Mouse (Mus musculus) CH12F3 (cell line): ENCODE data around the gene Hsd17b14.
"Not testable (repeated sequence)": the region's sequence is repeated elsewhere in the genome, so short reads cannot be mapped to it uniquely, and the experiment has no call there.

Source experiments
- in situ Hi-C: fragments of 300-500 bp; cut with MboI; formaldehyde crosslinking; loops from 2 replicates; pipeline ENCODE4 v1.14.3; 2020; ENCODE audit warnings: low sequenced_read_pairs

The Hsd17b14 gene

GRCm38 (mm10) chr7:45527169-45527568 lies 27.5 kb upstream of the Hsd17b14 start:
- in situ Hi-C loops, result not testable (repeated sequence)

DNA sequence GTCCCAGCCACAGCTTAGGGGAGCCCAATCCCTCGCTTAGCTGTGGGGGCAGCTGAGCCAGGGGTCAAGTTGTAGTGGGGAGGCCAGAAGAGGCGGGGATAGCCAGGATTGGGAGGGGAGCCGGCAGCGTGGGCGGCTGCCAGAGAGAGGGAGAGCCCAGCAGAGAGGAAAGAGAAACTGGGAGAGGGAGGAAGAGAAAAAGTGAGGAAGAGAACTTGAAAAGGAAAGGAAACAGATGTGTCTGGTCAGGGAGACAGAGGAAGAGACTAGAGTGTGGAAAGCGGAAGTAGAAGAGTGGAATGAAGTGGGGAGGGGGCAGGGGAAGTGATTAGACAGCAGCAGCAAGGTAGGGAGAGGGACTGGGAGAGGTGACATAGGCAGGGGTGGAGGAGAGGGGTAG lies 25.2 kb upstream of the Hsd17b14 start:
- in situ Hi-C loops, result no loop called here

DNA sequence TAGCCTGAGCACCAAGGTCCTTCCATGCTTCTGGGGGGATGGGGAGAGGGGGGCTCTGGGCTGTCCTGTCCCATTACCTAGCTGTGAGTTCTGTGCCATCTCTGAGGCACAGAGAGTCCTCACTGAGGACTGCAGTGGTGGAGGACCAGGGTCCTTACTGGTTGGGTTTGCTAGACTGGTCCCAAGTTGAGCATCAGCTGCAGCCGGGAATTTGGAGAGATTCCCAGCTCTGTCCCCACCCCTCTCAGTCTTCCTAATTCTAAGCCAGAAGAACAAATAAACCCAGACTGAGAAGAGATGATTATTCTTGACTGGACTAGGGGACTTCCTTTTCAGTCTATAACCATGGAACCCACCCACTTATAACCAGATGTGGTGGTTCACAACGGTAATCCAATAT lies 24.1 kb upstream of the Hsd17b14 start:
- in situ Hi-C loops, result no loop called here

- in situ Hi-C loops, result no loop called here
Observed at GRCm38 (mm10) chr7:45535676-45536075, 19.0 kb upstream of the Hsd17b14 start.

- in situ Hi-C loops, result no loop called here
Observed at GRCm38 (mm10) chr7:45537602-45538001, 17.1 kb upstream of the Hsd17b14 start.

DNA sequence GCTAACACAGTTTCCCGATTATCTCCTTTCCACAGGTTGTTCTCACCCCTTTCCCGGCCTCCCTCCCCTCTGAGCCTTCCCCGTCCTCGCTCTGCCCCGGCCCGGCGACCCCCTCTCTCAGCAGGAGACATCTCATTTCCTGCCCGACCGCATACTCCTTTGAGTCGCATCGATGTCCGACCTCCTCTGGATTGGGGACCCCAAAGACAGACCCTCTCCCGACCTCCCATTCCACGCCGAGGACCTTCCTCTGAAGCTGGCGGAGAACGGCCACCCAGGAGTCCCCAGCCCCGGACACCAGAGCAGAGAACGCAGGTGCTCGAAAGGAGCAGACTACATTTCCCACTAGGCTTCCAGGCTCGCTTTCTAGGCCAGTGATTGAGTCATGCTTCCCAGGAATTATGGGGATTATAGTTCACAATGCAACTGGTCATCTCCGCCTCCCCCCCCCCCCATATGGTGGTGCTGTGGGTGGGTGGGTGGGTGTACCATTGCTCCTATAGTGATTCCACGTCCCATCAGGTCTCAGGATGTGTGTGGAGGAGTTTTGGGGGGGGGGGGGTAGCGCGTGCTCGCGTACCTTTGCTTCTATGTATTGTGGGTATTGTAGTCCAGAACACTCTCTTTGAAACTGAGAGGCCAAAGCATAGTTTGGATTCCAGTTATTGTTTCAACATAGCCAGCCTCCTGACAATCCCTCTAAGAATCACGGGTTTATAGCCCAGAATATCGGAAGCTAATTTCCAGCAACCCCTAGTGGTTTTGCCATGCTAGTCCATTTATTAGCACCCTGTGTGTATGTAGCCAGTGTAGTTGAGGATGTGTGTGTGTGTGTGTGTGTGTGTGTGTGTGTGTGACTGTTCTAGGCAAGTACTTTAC lies 16.3 kb upstream of the Hsd17b14 start:
- in situ Hi-C loops, result no loop called here

- in situ Hi-C loops, result no loop called here
Observed at GRCm38 (mm10) chr7:45539095-45539494, 15.6 kb upstream of the Hsd17b14 start.

DNA sequence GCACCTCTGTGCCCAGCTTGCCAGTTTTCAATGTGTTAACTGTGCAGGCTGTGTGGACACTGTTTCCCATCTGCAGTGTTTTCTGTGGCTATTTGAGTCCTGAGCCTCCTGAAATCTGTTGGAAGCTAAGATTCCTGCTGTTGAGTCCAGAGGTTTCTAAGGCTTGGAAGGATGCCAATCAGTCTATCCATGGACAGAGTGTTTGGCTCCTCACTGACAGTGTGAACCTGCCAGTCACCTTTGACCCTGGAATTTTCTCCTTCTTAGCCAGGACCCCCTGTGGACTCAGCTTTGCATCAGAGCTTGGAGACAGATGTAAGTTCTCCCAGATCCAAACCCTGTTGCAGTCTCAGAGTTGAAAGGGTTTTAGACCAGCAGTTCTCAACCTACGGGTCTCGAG lies 14.5 kb upstream of the Hsd17b14 start:
- in situ Hi-C loops, result no loop called here

GRCm38 (mm10) chr7:45544525-45544924 lies 10.2 kb upstream of the Hsd17b14 start:
- in situ Hi-C loops, result no loop called here

DNA sequence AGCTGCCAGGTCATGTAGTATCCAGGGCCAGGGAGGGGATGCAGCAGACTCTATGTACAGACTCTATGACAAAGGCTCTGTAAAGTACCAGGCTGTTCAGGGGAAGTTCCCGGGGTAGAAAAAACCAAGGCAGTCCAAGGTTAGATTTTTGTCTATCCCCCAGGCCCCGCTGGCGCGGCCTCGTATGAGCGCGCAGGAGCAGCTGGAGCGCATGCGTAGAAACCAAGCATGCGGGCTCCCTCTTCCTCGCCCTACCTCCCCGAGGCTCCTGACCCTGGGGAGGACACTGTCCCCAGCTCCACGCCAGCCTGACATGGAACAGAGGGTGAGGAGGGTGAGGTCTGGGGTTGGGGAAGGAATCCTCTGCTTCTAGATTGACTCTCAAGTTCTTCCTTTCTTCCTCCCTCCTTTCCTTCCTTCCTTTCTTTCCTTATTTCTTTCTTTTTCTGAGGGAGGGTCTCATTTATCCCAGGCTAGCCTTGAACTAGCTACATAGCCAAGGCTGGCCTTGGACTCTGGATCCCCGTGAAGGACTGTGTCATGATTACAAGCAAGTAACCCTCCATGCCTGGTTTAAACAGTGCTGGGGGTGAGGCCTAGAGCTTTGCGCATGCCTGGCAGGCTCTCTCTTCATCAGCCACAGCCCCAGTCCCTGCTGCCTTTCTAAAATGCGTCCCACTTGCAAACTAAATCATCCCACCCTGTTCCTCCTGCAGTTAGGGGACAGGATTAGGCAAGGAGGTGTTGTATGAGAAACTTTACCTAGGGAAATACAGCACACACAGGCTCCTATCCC lies 4.9 kb upstream of the Hsd17b14 start:
- in situ Hi-C loops, result no loop called here

GRCm38 (mm10) chr7:45550821-45551511 lies 3.7 kb upstream of the Hsd17b14 start:
- in situ Hi-C loops, result no loop called here

- in situ Hi-C loops, result no loop called here
Observed at GRCm38 (mm10) chr7:45551512-45551883, 3.2 kb upstream of the Hsd17b14 start.

GRCm38 (mm10) chr7:45553519-45553918 lies 1.2 kb upstream of the Hsd17b14 start:
- in situ Hi-C loops, result no loop called here

DNA sequence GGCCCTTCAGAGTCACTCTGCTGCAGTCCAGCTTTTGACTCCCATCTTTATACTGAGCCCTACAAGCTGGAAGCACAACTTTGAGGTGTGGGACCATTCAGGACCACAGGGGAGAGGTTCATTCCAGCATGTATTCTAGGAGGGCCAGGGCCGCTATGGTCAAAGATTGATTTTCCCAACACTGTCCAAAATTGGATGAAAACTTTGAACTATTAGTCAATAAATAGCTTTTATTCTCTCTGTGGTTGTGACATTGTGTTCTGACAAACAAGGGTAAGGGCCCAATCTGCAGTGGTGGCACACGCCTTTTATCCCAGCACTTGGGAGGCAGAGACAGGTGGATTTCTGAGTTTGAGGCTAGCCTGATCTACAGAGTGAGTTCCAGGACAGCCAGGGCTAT lies 703 bp upstream of the Hsd17b14 start:
- in situ Hi-C loops, result no loop called here

GRCm38 (mm10) chr7:45555787-45556186 lies 1.1 kb downstream of the Hsd17b14 start:
- in situ Hi-C loops, result no loop called here

DNA sequence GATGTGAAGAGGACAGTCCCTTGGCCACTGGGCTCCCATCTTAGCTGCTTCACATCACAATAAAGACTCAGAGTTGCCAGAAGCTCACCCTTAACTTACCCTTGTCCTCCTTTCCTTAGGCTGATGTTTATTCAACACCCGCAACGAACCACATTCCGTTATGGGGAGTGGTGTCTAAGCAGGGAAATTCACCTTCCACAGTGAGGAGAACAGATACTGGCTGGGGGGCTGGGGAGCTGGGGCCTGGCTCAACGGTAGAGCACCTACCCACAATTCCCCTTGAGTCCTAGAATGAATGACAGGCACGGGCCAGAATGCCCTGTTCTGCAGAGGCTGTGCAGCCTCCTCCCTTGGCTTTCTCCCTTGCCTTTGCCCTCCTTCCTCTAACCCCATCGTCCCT lies 4.2 kb downstream of the Hsd17b14 start:
- in situ Hi-C loops, result no loop called here

DNA sequence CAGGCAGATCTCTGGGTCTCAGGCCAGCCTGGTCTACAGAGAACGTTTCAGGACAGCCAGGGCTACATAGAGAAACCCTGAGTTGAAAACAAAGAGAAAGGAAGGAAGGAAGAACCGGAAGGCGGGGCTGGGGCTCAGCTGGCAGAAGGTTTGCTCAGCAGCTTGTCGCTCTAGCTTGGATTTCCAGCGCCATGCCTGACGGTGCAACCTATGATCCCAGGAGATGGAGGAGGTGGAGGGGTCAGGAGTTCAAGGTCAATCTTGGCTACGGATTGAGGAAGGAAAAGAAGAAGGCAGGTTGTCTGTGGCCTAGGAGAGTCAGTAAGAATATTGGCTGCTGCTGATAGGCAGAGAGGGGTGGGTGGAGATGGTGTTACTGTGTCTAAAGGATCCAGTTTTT lies 5.5 kb downstream of the Hsd17b14 start:
- in situ Hi-C loops, result no loop called here

DNA sequence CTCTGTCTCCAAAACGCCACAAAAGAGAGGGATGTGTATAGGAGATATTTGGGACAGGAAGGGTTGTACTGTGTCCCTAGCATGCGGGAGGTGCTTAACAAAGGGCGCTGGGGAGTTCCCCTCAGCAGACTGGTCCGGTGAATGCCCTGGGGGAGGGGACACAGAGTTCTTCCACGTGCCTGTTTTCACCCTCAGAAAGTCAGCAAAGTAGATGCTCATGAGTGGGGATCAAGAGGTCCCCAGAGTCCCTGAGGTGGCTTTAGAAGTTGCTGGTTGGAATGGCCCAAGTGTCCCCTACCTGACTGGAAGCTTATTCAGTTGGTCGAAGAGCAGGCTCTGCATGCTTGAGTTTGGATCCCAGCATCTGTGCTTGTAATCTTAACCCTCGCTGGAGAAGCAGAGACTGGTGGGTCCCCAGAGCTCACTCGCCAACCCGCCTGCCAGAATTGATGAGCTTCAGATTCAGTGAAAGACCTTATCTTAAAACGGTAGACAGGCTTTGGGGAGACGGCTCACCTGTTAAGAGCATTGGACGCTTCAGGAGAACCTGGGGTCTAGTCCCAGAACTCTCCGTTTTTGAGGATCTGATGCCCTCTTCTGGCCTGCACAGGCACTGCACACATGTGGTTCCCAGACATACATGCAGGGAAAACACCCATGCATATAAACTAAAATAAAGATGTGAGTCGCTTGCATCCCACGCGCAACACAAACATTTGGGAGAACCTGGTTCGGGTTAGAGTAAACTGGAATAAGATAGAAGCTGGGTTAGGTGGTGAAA lies 6.3 kb downstream of the Hsd17b14 start:
- in situ Hi-C loops, result no loop called here

DNA sequence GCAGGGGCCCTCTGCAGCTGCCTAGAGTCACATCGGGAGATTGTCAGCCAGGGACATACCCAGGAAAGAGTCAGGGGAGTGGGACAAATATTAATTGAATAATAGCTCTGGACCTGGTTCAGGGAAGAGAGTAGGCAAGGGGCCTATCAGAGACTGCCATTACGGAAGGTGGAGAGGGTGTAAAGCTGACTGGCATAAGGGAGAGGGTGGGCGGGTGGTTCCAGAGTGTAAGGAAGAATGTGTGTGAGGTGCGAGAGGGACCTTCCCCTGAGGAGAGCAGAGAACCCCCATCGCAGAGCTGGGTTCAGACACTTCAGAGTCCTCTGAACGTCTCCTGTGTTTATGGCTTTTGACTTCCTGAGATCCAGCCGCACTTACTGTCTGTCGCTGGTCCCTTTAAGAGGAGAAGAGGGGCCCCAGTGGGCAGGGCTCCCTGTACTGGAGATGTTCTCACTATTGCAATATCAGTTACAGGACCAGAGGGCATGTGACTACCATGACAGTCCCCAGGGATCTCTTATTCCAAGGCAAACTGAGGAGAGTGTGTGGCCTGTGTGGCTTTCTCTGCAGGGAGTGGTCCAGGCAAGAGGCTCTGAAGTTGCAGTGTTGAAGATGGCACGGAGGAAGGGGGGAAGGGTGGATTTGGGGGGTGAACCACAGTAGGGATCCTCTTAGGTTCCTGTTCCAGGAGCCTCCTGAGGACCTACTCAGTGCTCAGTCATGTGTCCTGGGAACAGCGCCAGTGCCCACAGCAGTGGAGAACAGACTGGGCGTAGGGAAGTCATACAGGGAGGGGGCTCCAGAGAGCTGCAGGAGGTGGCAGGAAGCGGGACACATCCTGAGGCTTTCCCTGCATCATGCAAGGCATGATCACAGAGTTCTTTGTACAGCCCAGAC lies 7.2 kb downstream of the Hsd17b14 start:
- in situ Hi-C loops, result no loop called here

GRCm38 (mm10) chr7:45564811-45565210 lies 10.1 kb downstream of the Hsd17b14 start:
- in situ Hi-C loops, result no loop called here
